Mouse (Mus musculus) liver, embryonic 13.5 days (tissue): ENCODE data around the gene Pspn. TPM values are rescaled to one million over a fixed set of nuclear protein-coding genes. Genes with fewer than 3 reads are reported as not detected.
A peak's percentile ranks its signal among the peaks of the same experiment; 100 is the strongest.

ENCODE experiments used
- ATAC-seq: fragments of 200-750 bp; cut with Nextera tagmentation; 2 replicates; pipeline ENCODE4 v1.8.0; 2017; ENCODE audit warnings: low read depth, mild to moderate bottlenecking, moderate number of reproducible peaks, moderate library complexity
- DNase-seq: peaks from one replicate; pipeline ENCODE4 v3.0.0; 2022
- H3K27ac ChIP-seq: fragments of 300-500 bp; sonication (generic); 2 replicates; pipeline ENCODE4 v1.5.1; 2015; ENCODE audit warnings: moderate library complexity, mild to moderate bottlenecking, inconsistent platforms
- H3K27me3 ChIP-seq: fragments of 300-500 bp; sonication (generic); 2 replicates; pipeline ENCODE4 v1.6.1; 2015; ENCODE audit warnings: mild to moderate bottlenecking, inconsistent platforms
- H3K36me3 ChIP-seq: fragments of 300-500 bp; sonication (generic); 2 replicates; pipeline ENCODE4 v1.6.1; 2015; ENCODE audit warnings: mild to moderate bottlenecking, inconsistent platforms
- H3K4me1 ChIP-seq: fragments of 300-500 bp; sonication (generic); replicated peaks from 2 replicates; pipeline ENCODE4 v1.6.1; 2015; ENCODE audit warnings: inconsistent platforms
- H3K4me2 ChIP-seq: fragments of 300-500 bp; sonication (generic); 2 replicates; pipeline ENCODE4 v1.6.1; 2015; ENCODE audit warnings: inconsistent platforms, mild to moderate bottlenecking, moderate library complexity
- H3K4me3 ChIP-seq: fragments of 300-500 bp; sonication (generic); replicated peaks from 2 replicates; pipeline ENCODE4 v1.5.1; 2015; ENCODE audit warnings: mild to moderate bottlenecking, inconsistent platforms
- H3K9ac ChIP-seq: fragments of 300-500 bp; sonication (generic); 2 replicates; pipeline ENCODE4 v1.6.1; 2015; ENCODE audit warnings: mild to moderate bottlenecking, inconsistent platforms
- H3K9me3 ChIP-seq: fragments of 300-500 bp; sonication (generic); replicated peaks from 2 replicates; pipeline ENCODE4 v1.6.1; 2016; ENCODE audit warnings: inconsistent platforms
- WGBS: fragments of 180-500 bp; shearing (Covaris S2); methylation state at CpG from one replicate; pipeline ENCODE4 v1.1.7; 2015; ENCODE audit not compliant: insufficient replicate concordance; 5-methylcytosine and 5-hydroxymethylcytosine counted together
- polyA plus RNA-seq: library from polyadenylated mRNA; unstranded; fragments of >200 nt; fragmentation: Nextera tagmentation; extraction: Ambion mirVana; gene quantifications from 2 replicates; pipeline ENCODE4 v1.2.1, GENCODE M21; 2015

The Pspn gene
- polyA plus RNA-seq = 0.23 TPM in 1 of 2 replicates, not detected in the other

DNA sequence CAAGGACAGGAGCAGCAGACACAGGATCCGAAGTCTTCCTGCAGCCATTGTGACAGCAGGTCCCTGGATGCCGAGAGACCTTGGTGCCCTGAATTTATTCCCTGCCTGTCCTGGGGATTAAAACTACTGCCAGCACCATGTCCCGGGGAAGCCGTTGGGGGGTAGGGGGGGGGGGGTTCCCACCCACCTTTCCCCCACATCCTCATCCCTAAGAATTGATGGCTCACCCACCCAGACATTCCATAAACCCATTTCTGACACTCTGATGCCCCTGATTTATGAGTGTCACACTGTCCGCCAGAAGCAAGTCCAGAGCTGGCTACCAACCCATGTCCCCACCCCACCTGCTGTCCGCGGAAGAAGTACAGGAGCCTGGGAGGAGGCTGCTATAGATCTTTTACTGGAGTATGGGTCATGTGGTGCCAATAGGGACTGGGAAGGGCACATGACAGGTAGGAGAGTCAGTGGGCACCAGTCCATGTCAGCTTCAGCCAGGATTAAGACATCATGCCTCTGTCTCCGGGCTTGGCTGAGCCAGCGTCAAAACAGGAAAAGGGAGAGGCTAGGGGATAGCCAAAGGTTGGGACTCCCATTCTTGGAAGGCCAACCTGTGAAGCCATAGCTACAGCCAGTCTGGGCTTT, at the start of gene Pspn:
Pspn (minus strand) TSS at position 51 of the 642 bp plus-strand sequence.
- ATAC-seq = no peak
- Histone ChIP-seq H3K4me3 (no peak within 1 kb of the TSS), H3K27me3 (no peaks in the 10 kb centered on the region), H3K36me3 (peaks cover 62% of the 10 kb centered on the region), H3K9me3 (no peaks in the 10 kb centered on the region), H3K9ac (no peak within 1 kb of the TSS), H3K4me1 (peaks cover 61% of the 10 kb centered on the region), H3K27ac (no peak within 1 kb of the TSS; the same call in 1 of the 2 replicates), H3K4me2 (no peak within 1 kb of the TSS)
- no peak for DNase-seq
- WGBS = 80% methylated on average over 9 of the region's 9 CpGs

DNA sequence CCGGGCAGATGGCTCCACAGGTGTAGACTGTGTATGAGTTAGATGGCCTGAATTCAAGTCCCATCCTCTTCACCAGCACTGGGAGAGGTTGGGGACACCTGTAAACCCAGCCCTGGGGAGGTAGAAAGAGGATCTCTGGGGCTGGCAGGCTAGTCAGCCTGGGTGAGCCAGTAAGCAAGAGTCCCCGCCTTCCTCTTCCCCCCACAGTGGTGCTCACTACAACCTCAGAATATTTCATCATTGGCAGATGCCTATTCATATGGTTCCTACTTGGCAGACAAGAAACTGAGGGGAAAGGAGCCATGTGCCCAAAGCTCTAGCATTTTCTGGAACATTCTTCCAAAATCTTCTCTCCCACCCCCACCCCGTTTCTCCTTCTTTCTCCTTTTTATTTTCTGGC, 49.0 kb upstream of the Pspn start:
- peaks cover 10% of the 10 kb centered on the region; the same call in 1 of the 2 replicates for H3K36me3 ChIP-seq
- DNase-seq (no peak), ATAC-seq (no peak)
- no peaks in the 10 kb centered on the region for H3K9me3 ChIP-seq
- H3K4me3 ChIP-seq = no peak overlapping the region
- no peak overlapping the region for H3K4me2 ChIP-seq
- no peaks in the 10 kb centered on the region for H3K4me1 ChIP-seq
- H3K27me3 ChIP-seq = no peaks in the 10 kb centered on the region
- no peak overlapping the region for H3K27ac ChIP-seq
- no peak overlapping the region for H3K9ac ChIP-seq
- WGBS = 68% methylated on average over 3 of the region's 3 CpGs

- ATAC-seq (peak; percentile 56), DNase-seq (no peak)
- Histone ChIP-seq H3K4me1 (no peaks in the 10 kb centered on the region), H3K4me3 (no peak overlapping the region), H3K27me3 (no peaks in the 10 kb centered on the region), H3K36me3 (peaks cover 4% of the 10 kb centered on the region; the same call in 1 of the 2 replicates), H3K4me2 (no peak overlapping the region), H3K9me3 (no peaks in the 10 kb centered on the region), H3K9ac (no peak overlapping the region), H3K27ac (no peak overlapping the region)
- 43% methylated on average over 5 of the region's 5 CpGs for WGBS
Observed at GRCm38 (mm10) chr17:57047406-57047805, 47.6 kb upstream of the Pspn start.

- ATAC-seq = no peak
- Histone ChIP-seq H3K4me3 (no peak within 1 kb of the TSS), H3K9me3 (no peaks in the 10 kb centered on the region), H3K4me1 (0 out of 2 replicates have a peak, but pooled peaks cover 4% of the 10 kb centered on the region), H3K27ac (no peak within 1 kb of the TSS), H3K4me2 (no peak within 1 kb of the TSS), H3K9ac (no peak within 1 kb of the TSS), H3K27me3 (peaks cover 20% of the 10 kb centered on the region), H3K36me3 (no peaks in the 10 kb centered on the region)
- 56% methylated on average over 8 of the region's 8 CpGs for WGBS
- DNase-seq = no peak
Observed at GRCm38 (mm10) chr17:57041554-57041953, 41.7 kb upstream of the Pspn start, which contains the start of gene Slc25a41. TSS of gene Slc25a41 (minus strand) at chr17:57041654.

DNA sequence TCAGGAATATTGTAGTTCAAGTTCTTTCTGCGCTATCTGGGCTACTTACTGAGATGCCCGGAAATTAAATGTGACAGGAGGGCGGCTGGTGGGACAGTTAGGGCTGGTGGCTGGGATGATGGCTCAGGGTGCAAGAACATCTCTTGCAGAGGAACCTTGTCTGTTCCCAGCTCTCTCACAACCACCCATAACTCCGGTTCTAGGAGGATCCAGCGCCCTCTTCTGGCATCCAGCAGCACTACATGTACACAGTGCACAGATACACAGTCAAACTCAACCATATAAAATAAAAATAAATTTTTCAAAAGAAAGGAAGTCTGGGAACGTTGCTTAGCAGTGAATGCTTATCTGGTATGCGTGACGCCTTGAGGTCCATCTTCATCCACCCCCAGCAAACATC, 39.2 kb upstream of the Pspn start:
- H3K36me3 ChIP-seq = no peaks in the 10 kb centered on the region
- H3K4me2 ChIP-seq = no peak overlapping the region
- peaks cover 23% of the 10 kb centered on the region for H3K27me3 ChIP-seq
- H3K4me3 ChIP-seq = no peak overlapping the region
- DNase-seq (no peak), ATAC-seq (no peak)
- H3K27ac ChIP-seq = no peak overlapping the region
- no peak overlapping the region for H3K9ac ChIP-seq
- WGBS = 24% methylated on average over 8 of the region's 8 CpGs
- H3K4me1 ChIP-seq = 0 out of 2 replicates have a peak, but pooled peaks cover 4% of the 10 kb centered on the region
- no peaks in the 10 kb centered on the region for H3K9me3 ChIP-seq

GRCm38 (mm10) chr17:57032854-57033253, 33.0 kb upstream of the Pspn start:
- Histone ChIP-seq H3K9ac (peak overlapping the region; percentile 82), H3K4me3 (peak overlapping the region; percentile 65)
- WGBS = 70% methylated on average over 4 of the region's 4 CpGs

DNA sequence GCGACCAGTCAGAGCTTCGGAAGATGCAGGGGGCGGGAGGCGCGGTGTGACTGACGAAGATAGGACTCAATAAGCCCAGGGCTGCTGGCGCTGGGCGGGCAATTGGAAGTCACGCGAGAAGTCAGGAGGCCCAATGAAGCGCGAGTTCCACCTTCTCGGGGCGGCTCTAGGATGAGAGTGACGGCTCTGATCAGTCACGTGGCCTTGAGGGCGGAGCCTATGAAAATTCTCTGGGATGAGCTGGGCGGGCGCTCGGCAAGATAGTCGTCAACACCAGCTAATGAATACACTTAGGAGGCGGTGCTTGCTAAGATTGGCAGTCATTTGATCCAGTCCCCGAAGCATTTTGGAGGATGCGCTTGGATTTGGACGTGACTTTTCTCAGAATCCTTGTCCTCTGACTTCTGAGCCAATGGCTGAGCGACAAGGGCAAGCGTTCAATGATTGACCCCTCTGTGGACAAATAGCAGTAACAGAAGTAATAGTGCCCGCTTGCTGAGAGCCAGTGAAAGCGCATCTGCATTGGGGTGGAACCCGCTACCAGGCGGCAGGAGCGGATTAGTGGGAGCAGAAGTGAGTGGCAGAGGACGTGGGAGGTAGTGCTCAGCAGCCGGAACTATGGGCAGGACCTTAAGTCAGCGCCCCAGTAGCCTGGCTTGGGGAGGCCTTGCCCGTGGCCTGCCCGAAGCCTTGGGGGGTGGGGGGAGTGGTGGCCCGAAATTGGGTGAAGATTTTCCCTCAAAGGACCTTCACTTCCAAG, 32.0 kb upstream of the Pspn start:
- DNase-seq (peak; percentile 100), ATAC-seq (peak; percentile 93)
- peak overlapping the region; percentile 94 for H3K4me2 ChIP-seq
- under 1% methylated on average over 38 of the region's 38 CpGs for WGBS
- peaks cover 46% of the 10 kb centered on the region for H3K4me1 ChIP-seq
- H3K9me3 ChIP-seq = no peaks in the 10 kb centered on the region
- peak overlapping the region; percentile 82 for H3K9ac ChIP-seq
- peaks cover 24% of the 10 kb centered on the region for H3K36me3 ChIP-seq
- H3K27me3 ChIP-seq = peaks cover 4% of the 10 kb centered on the region; the same call in 1 of the 2 replicates
- H3K27ac ChIP-seq = peak overlapping the region; percentile 89
- H3K4me3 ChIP-seq = peak overlapping the region; percentile 99

More at GRCm38 (mm10) chr17:57032854-57033253, 33.0 kb upstream of the Pspn start:
- Histone ChIP-seq H3K27me3 (peaks cover 4% of the 10 kb centered on the region; the same call in 1 of the 2 replicates), H3K36me3 (peaks cover 14% of the 10 kb centered on the region), H3K4me2 (peak overlapping the region; percentile 94), H3K4me1 (peaks cover 36% of the 10 kb centered on the region), H3K27ac (peak overlapping the region; percentile 89; the same call in 1 of the 2 replicates), H3K9me3 (no peaks in the 10 kb centered on the region)
- DNase-seq (no peak), ATAC-seq (no peak)

DNA sequence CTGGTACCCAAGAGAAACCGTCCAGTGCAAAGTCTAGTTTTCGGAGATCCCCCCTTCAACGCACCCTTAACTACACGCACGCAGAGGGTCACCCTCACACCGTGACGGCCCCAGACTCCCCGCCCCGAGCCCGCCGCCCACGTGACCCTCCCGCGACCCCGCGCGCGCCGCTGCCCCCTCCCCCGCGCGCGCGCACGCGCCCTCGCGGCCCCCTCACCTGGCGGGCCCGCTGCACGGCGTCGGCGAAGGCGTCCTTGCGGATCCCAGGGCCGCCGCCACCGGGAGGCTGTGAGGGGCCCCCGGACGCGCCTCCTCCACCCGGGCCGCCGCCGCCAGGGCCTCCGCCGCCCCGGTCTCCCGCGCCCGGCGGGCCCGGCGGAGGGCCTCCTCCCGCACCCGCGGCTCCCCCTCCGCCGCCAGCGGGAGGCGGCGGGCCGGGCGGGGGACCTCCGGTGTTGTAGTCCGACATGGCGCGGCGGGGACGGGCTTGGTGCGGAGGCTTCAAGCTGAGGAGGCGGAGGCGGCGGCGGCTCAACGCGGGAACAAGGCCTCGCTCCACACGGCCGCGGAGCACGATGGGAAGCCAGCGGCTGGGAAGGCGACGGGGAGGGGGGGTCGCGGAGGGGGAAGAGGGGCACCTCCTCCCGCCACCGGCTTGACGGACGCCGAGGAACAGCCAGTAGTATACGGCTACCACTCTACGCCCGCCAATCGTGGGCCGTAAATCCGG, 31.3 kb upstream of the Pspn start, which contains the start of gene Khsrp:
Khsrp (minus strand) TSS at position 592 of the 730 bp plus-strand sequence.
- WGBS = under 1% methylated on average over 78 of the region's 99 CpGs
- peaks cover 54% of the 10 kb centered on the region for H3K4me1 ChIP-seq
- H3K9me3 ChIP-seq = no peaks in the 10 kb centered on the region
- peak within 1 kb of the TSS; percentile 95 for H3K27ac ChIP-seq
- H3K27me3 ChIP-seq = peaks cover 4% of the 10 kb centered on the region; the same call in 1 of the 2 replicates
- ATAC-seq (no peak), DNase-seq (peak; percentile 26)
- peak within 1 kb of the TSS; percentile 97 for H3K4me2 ChIP-seq
- H3K4me3 ChIP-seq = peak within 1 kb of the TSS; percentile 99
- H3K36me3 ChIP-seq = peaks cover 32% of the 10 kb centered on the region
- peak within 1 kb of the TSS; percentile 99 for H3K9ac ChIP-seq

DNA sequence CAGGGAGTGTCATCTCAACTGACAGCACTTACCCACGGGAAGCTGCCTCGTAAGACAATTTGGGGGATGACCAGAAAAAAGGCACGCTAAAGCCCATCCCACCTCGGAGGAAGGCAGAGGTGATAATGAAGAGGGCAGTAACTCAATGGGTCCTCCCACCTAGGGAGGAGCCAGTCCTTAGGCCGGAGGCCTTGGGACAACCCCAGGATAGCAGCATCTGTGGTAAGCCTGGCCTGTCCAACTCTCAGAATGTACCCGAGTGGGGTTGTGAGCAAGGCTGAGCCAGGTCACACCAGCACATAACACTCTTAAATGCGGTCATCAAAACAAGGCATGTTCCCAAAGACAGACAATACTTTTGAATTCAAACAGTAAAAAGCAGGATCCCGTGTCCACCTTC, 29.9 kb upstream of the Pspn start:
- DNase-seq (peak; percentile 69), ATAC-seq (no peak)
- Histone ChIP-seq H3K4me2 (peak overlapping the region; percentile 97), H3K4me3 (peak overlapping the region; percentile 99), H3K27ac (peak overlapping the region; percentile 95), H3K36me3 (peaks cover 46% of the 10 kb centered on the region), H3K9me3 (no peaks in the 10 kb centered on the region), H3K4me1 (peaks cover 63% of the 10 kb centered on the region), H3K27me3 (no peaks in the 10 kb centered on the region), H3K9ac (peak overlapping the region; percentile 99)
- WGBS = 20% methylated on average over 8 of the region's 8 CpGs

- 60% methylated on average over 4 of the region's 4 CpGs for WGBS
Observed at GRCm38 (mm10) chr17:57027471-57027870, 27.7 kb upstream of the Pspn start.

More at GRCm38 (mm10) chr17:57027471-57027870, 27.7 kb upstream of the Pspn start:
- Histone ChIP-seq H3K4me1 (peaks cover 75% of the 10 kb centered on the region), H3K9ac (0 out of 2 replicates have a peak overlapping the region, but pooled peaks have one; percentile 36), H3K4me2 (peak overlapping the region; percentile 21; the same call in 1 of the 2 replicates), H3K27ac (peak overlapping the region; percentile 41), H3K36me3 (peaks cover 68% of the 10 kb centered on the region), H3K27me3 (no peaks in the 10 kb centered on the region), H3K9me3 (no peaks in the 10 kb centered on the region), H3K4me3 (no peak overlapping the region)
- DNase-seq = peak; percentile 40
- ATAC-seq = no peak
